Mouse (Mus musculus): ENCODE results near the gene Pla2g12b.
A peak's percentile ranks its signal among the peaks of the same experiment; 100 is the strongest.
"Not testable (repeated sequence)": the region's sequence is repeated elsewhere in the genome, so short reads cannot be mapped to it uniquely, and the experiment has no call there.

The Pla2g12b gene

DNA sequence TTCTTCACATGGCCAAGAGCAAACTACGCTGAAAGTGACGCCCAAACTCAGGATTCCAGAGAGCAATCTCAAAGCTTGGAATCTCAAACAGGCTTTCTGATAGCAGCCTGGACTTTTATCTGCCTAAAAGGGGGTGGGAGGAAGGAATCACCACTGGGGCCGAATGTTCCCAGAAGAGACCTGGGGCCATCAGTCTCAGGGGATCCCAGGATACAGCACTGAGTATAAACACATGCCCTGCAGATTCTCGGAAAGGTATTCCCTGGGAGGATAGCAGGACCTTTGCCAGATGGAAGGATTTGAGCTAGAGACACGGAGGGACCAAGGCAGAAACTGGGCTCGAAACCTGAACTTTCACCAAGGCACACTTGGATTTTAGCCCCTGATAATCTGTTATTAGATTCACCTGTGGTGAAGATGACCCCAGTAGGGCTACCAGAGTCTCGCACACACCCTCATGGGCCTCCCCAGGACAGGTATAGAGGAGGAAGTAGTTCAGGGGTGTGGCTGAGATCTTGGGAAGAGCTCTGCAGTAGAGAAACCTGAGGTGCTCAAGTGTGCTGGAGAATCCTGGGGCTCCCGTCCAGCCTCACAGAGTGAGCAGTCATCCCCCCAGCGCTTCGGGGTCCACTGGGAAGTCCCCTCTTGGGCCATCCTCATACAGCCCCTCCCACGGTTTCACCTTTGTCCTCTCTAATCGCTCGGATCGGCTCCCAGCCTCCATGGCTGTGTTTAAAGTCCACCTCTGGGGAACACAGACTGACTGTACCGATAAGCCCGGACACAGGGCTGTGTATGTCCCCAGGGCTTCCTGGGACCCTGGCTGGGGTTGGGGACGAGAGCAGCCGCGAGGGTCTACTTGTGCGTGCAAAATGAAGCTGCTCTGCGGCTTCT is at the start of gene Pla2g12b:
Pla2g12b (plus strand) TSS at position 762 of the 894 bp plus-strand sequence.
- no peak for DNase-seq (ENCODE audit: low read depth, low spot score)

DNA sequence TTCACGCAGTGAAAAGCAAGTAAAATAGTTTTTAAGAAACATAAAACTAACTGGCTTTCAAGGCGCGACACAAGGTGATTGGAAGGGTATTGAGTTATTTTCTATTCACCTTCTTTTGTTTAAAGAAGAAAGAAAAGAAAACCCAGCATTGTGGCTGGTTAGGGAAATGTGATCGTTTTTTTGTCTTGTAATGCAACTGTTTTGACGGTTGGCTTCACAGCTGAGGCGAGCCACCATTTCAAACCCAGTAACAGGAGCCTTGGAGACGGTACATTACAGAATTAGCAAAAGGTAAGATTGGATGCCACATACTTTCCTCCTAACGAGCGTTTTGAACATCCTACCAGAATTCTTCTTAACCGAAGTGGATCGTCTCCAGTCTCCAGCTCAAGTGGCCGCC is 49.3 kb upstream of the Pla2g12b start:
- DNase-seq (ENCODE audit: low read depth, low spot score), result no peak

DNA sequence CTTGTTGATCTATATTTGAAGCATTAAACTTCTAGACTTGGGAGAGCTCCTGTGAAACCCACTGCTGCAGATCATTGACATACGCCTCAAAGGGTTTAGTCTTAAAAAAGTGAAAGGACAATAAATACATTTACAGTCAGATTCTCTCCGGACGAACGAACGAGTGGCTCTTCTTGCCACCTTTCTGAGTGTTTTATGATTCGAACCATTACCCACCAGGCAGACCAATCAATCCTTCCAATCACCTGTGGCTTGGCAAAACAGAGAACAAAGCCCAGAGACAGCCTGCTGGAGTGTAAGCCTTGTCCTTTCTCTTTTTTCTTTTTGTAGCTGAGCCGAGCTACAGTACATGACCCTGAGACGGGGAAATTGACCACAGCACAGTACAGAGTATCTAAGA is 48.4 kb upstream of the Pla2g12b start:
- DNase-seq (ENCODE audit: low read depth, low spot score), result no peak

DNA sequence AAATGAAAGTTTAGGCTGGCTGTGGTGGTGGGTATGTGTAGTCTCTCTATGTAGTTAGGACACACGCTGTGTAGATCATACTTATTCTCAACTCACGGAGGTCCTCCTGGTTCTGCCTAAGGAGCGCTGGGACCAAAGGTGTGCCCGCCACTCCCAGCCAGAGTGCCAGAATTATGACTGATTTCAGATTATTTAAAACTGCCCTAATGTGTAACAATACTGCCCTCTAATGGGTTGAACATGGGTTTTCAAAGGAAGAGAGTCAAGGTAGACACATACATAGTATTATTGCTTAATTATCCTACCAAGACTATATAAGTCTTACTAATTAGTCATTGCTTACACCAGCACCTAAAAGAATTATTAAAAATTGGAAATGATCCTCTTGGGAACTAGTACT is 44.7 kb upstream of the Pla2g12b start:
- no peak for DNase-seq (ENCODE audit: low read depth, low spot score)

DNA sequence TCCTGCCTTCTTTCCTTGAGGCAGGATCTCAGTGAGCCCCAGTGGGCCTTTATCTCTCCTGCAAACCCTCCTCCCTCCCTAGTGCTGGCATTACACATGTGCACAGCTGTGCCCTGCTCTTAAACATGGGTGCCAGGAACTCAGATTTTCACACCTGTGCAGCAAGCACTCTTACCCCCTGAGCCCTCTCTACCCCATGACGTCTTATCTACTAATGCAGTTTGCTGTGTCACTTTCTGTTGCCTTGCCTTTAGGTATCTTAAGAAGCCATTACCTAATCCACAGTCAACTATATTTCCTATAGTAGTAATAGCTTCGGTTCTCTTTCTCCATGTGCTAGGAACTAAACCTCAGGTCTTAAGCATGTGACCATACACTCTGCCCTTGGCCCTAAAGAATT is 40.3 kb upstream of the Pla2g12b start:
- no peak for DNase-seq (ENCODE audit: low read depth, low spot score)

DNA sequence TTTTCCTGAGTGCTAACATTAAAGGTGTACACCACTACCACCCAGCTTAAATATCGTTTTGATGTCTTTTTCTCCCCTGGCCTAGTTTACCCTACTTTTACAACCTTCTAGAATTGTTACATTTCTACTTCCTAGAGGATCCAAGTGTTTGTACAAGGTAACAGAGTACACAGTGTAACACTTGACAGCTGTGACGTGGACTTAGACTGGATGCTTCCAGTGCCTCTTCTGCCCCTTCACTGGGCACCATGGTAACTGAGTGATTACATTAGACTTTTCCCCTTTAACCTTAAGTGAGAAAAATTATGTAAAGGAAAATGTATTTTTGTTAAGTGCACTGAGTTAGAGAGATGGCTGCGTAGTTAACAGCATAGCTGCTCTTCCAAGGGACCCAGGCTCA is 38.9 kb upstream of the Pla2g12b start:
- no peak for DNase-seq (ENCODE audit: low read depth, low spot score)

DNA sequence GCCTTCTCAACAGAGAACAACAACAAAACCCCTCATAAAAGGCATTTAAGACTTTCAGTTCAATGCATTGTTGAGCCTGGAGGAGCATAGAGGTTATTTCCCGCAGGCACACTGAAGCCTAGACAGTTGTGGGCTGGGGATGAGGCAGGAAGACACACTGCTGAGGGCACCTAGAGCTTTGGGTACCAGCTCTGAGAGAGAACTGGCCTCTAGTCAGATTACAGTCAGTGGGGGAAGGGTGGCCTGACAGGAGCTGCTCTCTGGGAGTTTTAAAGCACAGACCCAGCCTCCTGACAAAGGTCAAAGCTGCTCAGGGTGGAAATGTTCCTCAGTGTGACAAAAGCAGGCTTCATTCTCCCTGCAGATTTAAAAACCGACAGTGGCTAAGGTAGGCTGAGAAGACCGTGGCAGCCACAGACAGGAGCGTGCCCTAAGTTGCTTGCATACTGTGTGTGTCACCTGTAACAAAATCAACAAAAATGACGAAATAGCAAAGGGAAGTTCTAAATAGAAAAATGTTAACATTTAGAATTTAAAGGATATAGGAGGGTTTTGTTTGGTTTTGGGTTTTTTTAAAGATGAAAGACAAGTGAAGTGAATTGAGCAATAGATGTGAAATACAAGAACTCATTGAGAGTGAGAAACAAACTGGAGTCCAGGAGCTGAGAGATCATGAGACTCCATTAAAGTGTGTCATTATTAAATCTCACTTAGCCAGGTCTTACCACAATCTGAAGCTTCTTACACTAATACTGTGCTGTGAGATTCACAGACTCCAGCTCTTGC is 37.5 kb upstream of the Pla2g12b start:
- DNase-seq (ENCODE audit: low read depth, low spot score), result no peak

DNA sequence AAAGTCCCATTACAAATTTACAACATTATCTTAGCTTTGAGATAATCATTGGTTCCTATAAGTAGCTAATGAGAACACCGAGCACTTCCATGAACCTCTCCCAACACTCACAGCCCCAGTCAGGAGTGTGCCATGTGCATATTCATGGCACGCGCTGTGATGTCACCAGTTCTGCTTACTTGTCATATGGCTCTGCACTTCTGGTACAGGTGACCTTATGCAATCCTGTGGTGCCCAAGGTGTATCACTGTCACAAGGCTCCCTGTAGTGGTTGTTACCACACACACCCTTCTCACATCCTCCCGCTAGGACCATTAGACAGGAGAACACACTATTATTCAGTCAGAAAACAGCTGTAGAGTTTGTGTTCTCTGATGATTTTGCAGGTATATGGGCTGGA is 36.7 kb upstream of the Pla2g12b start:
- DNase-seq (ENCODE audit: low read depth, low spot score), result no peak

DNA sequence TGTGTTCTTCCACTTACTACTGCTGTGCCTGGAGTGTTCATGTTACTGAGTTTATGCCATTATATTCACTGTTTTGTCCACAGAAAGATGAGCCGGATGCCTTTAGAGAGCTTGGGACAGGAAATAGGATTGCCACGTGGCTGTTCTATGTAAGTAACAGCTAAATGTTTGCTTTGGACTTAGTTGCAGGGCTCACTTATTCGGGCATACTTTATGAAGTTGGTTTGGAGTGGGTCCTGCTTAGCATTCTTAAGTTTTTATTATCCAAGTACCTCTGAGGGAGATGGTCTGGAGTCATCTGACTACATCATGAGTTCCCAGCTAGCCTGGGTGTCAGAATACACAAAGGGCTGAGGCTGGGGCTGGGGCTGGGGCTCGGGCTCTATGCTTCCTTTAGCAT is 36.3 kb upstream of the Pla2g12b start:
- no peak for DNase-seq (ENCODE audit: low read depth, low spot score)

DNA sequence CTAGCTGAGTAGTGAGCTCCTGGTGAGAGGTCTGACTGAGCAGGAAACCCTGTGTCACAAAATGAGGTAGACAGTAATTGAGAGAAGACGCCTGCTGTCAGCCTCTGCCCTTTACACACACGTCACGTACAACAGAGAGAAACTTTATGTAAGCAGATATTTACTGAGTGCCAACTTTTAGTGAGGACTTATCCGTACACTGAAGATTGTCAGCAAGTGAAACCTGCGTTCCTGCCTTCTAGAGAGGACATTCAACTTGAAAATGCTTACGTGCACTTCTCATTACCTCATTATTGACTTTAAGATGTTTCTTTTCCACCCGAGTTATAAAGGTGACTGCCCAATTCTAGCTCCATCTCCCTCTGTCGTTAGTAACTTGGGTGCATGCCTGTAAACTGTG is 34.7 kb upstream of the Pla2g12b start:
- no peak for DNase-seq (ENCODE audit: low read depth, low spot score)

DNA sequence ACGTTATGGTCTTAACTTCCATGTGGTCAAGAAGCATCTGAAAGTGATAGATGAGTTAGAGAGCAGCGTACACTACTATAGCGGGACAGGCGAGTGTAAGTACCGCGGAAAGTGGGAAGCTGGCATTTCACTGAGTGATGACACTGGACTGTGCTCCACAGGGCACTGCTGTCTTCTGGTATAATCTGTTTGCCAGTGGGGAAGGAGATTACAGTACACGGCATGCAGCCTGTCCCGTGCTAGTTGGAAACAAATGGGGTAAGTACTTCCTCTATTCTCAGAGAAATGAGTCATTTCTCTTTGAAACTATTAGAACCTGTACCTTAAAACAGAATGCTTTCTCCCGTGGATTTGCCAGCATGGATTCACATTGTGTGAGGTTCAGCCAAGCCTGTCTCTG is 34.0 kb upstream of the Pla2g12b start:
- no peak for DNase-seq (ENCODE audit: low read depth, low spot score)

DNA sequence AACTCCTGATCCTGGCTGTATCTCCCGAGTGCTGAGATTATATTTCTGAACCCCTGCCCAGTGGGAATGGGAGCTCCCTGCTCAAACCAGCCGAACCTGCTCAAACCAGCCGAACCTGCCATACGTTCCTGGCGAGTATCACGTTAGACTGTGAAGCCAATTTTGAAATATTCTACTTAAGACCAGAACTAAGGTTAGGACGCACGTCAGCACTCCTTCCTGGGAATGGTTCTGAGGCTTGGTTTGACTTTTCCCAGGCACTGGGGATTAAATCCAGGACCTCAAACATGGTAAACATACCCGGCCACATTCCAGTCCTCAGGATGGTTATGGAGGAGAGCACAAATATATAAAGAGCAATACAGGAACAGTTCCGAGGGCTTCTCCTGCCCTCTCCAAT is 25.6 kb upstream of the Pla2g12b start:
- DNase-seq (ENCODE audit: low read depth, low spot score), result no peak

DNA sequence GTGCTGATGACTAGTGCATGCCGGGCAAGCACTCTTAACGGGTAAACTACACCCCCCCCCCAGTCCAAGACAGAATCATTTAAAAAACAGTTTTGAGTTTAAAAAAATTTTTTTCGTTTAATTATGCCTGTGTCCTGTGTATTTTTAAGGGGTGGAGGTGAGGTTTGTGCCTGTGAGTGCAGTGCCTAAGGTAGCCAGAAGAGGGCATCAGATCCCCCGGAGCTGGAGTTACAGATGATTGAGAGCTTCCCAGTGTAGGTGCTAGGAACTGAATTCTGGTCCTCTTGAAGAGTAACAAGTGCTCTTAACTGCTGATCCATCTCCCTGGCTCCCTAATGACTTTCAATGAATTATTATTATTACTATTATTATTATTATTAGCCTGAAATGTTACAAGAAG is 24.7 kb upstream of the Pla2g12b start:
- DNase-seq (ENCODE audit: low read depth, low spot score), result no peak

DNA sequence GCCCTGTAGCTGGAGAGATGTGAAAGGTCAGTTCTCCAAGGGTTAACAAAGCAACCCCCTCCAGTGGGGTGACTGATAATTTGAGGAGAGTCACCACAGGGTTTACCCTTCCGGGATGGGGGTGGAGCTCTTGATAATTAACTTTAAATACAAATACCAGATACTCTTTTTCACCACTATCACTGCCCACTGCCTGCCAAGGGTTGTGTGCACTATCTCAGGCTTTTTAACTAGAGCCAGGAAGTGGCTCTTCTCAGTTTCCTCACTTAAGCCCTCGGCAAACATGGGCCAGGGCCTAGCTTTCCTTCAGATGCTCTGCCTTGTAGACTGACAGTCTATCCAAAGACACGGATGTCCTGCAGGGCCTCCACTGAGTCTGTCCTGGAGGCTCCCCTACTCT is 23.5 kb upstream of the Pla2g12b start:
- no peak for DNase-seq (ENCODE audit: low read depth, low spot score)

DNA sequence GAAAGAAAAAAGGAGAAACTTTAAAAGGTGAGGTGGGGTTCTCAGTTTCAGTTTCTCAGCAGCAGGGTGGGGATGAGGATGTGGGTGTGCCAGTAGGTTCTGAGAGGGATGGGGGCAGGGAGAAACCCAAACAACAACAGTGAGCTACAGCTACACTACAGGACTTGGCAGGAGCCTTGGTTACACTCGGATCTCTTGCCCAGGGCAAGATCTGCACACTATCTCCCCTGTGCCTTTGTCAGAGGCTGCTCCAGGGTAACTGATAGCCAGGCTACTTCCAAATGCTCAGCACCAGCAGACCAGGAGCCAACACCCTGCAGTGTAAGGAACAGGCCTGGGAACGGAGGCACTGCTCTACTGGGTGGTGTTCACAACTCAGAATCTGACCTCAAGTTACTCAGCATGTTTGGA is 23.0 kb upstream of the Pla2g12b start:
- DNase-seq (ENCODE audit: low read depth, low spot score), result no peak

DNA sequence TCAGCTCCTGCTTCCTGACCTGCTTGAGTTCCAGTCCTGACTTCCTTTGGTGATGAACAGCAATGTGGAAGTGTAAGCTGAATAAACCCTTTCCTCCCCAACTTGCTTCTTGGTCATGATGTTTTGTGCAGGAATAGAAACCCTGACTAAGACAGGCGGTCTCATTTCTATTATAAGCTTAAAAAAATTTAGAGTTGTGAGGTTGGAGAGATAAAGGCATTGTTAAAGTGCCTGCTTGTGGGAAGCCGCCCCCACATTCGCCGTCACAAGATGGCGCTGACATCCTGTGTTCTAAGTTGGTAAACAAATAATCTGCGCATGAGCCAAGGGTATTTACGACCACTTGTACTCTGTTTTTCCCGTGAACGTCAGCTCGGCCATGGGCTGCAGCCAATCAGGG is 21.9 kb upstream of the Pla2g12b start:
- peak; percentile 17 for DNase-seq (ENCODE audit: low read depth, low spot score)

DNA sequence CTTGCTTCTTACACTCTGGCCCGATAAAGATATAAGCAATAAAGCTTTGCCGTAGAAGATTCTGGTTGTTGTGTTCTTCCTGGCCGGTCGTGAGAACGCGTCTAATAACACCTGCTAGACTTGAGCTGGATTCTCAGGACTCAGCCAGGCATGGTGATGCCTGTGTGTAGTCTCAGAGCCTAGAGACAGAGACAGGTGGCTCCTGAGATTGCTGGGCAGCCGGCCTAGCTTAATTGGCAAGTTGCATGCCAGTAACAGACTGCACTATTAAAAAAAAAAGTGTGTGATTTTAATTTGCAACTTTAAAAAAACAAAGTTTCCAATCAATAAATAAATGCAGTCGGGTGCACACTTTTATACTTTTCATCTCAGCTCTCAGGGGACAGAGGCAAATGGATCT is 16.5 kb upstream of the Pla2g12b start:
- no peak for DNase-seq (ENCODE audit: low read depth, low spot score)

DNA sequence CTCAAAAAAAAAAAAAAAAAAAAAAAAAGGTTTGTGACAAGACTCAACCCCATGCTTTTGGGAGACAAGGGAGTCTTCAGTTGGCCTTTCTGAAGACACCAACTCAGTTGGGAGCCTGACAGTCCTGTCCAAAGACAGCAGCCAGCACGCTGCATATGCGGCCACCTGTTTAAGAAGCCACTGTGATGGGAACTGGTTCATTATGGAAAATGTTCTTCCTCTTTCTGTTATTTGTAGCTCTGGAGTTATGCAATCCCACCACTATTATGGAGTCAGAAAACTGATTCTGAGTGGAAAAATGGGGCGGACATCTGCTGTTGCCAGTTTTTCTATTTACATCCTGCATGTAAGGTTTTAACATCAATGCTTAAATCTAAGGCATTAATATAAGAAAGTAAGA is 13.8 kb upstream of the Pla2g12b start:
- no peak for DNase-seq (ENCODE audit: low read depth, low spot score)

DNA sequence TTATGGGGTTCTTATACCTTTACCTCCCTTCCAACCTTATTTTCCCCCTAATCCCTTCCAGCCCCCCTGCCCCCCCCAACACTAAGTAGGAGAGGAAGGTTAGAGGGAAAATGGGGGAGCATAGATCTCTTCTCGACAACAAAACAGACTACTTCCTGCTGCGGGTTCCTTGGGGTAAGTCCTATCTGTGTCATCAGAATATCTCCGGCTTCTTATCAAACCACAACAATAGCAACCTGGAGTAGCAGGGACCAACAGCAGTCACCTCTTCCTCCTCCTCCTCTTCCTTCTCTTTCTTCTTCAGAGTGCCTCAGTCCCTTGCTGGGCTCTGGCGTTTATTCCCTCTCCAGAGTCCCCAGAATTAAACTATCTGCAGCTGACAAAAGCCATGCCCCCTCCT is 11.6 kb upstream of the Pla2g12b start:
- no peak for DNase-seq (ENCODE audit: low read depth, low spot score)

DNA sequence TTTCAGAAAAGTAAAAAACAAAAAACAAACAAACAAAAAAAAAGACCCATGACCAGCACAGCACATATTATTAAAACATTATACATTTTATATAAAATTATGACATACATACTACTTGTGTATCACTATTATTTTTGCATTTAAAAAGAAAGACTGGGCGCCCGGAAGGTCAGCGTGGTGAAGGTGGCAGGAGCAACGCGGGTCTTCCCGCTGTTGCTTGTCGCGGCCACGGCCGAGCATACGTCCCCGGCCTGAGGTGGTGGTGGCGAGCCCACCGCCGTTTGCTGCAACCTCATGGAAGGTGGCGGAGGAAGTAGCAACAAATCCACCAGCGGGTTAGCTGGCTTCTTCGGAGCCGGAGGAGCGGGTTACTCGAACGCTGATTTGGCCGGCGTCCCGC is 8.0 kb upstream of the Pla2g12b start, which contains the start of gene Gm10273:
Gm10273 (plus strand) TSS at position 172 of the 400 bp plus-strand sequence.
- DNase-seq (ENCODE audit: low read depth, low spot score), result not testable (repeated sequence)

DNA sequence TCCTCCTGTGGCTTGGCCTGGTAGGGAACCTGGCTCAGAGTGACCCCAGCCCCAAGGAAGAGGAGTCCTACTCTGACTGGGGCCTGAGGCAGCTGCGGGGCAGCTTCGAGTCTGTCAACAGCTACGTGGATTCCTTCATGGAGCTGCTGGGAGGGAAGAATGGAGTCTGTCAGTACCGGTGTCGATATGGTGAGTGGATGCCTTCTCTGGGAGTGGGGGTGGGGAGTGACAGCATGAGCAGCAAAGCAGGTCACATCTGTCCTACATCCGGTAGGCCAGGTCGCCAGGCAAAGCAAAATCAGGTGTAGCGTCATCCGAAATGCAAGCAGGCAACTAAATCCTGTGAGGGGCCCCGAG is 311 bp downstream of the Pla2g12b start:
- DNase-seq (ENCODE audit: low read depth, low spot score), result no peak

DNA sequence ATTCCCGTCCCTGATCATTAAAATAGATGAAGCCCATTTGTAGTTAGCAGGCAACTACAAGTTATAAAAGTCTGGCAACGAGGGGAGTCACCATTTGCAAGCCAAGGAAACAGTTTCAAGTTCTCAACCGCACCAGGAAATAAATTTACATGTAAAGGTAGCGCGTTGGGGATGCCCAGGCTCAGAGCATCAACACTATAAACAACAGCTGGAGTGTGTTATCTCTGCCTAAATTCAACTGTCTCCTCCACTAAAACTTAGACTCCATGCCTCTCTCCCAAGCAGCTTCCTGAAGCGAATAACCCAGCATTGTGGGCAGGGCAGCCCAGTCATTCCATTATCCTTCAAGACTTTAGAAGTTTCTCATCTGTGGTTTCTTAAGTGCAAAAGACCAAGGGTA is 5.0 kb downstream of the Pla2g12b start:
- DNase-seq (ENCODE audit: low read depth, low spot score), result no peak

DNA sequence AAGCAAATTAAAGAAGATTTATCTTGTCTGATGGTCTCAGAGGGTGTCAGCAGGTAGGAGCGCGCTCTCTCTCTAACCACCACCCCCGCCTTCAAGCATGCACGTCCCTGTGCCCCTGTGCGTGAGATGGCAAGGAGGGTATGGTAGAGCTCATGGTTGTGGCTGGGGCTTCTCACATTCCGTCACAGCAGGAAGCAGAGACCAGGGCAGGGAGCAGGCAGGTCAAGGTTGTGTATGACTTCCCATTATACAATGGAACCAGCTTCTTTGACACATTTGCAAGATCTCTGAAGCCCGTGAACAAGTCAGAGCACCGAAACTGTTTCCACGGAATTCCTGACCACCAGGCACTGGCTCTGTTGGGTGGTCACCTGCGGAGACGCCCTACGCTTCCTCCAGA is 6.8 kb downstream of the Pla2g12b start:
- no peak for DNase-seq (ENCODE audit: low read depth, low spot score)

All from mesoderm, embryonic 11.5 days (tissue).